Mouse (Mus musculus) CH12.LX (cell line): ENCODE measurements around the gene Abca1. TPM values are rescaled to one million over a fixed set of nuclear protein-coding genes. Genes with fewer than 3 reads are reported as not detected.

Experiments used
- DNase-seq: peaks from one replicate; pipeline ENCODE4 v3.0.0-alpha.2; 2013; ENCODE audit errors: extremely low read depth
- H3K27ac ChIP-seq: 2 replicates; pipeline ENCODE4 v1.5.1; 2012; ENCODE audit warnings: low read depth, mild to moderate bottlenecking, control low read depth, moderate library complexity; ENCODE audit not compliant: insufficient read depth
- H3K27me3 ChIP-seq: replicated peaks from 2 replicates; pipeline ENCODE3; 2012; ENCODE audit warnings: inconsistent platforms
- H3K36me3 ChIP-seq, 2 experiments: replicated peaks in 1 of 2; 2 replicates each; pipeline versions ENCODE3 to v1.6.1; 2012; ENCODE audit warnings: inconsistent platforms in 1 of 2, low read length in 1 of 2, mild to moderate bottlenecking in 1 of 2, mixed read lengths in 1 of 2, moderate library complexity in 1 of 2; ENCODE audit not compliant: control insufficient read depth in 1 of 2, insufficient read depth in 1 of 2
- H3K4me1 ChIP-seq, 2 experiments: 2 replicates each; pipeline ENCODE4 v1.6.1; 2012; ENCODE audit warnings: inconsistent platforms in 1 of 2, moderate library complexity in 1 of 2; ENCODE audit not compliant: insufficient read depth in 2 of 2, control insufficient read depth in 1 of 2
- H3K4me2 ChIP-seq: 2 replicates; pipeline ENCODE4 v1.6.1; 2012; ENCODE audit warnings: low read depth, mild to moderate bottlenecking, control low read depth; ENCODE audit not compliant: poor library complexity, insufficient read depth, severe bottlenecking
- H3K4me3 ChIP-seq, 3 experiments: fragments of 150-350 bp in 1 of 3; sonication (generic) in 1 of 3; replicated peaks in 1 of 3; 2 replicates each; pipeline versions ENCODE3 to v1.5.1; 2011 to 2012; ENCODE audit warnings: low read depth in 2 of 3, low read length in 2 of 3, mild to moderate bottlenecking in 2 of 3, moderate library complexity in 2 of 3, control low read depth in 1 of 3, improper control_type of control experiment in 1 of 3, inconsistent platforms in 1 of 3, mixed read lengths in 1 of 3; ENCODE audit not compliant: poor library complexity in 1 of 3
- H3K79me2 ChIP-seq: replicated peaks from 2 replicates; pipeline ENCODE4 v1.6.1; 2012; ENCODE audit warnings: mild to moderate bottlenecking, moderate library complexity; ENCODE audit not compliant: control insufficient read depth, poor library complexity, insufficient read depth, severe bottlenecking; ENCODE audit errors: extremely low read depth
- H3K9ac ChIP-seq: 2 replicates; pipeline ENCODE4 v1.6.1; 2012; ENCODE audit warnings: low read depth, mild to moderate bottlenecking, control low read depth, moderate library complexity; ENCODE audit not compliant: insufficient read depth
- H3K9me3 ChIP-seq: replicated peaks from 2 replicates; pipeline ENCODE3; 2012; ENCODE audit warnings: low read length, inconsistent platforms, mixed read lengths
- CHD1 ChIP-seq: IDR thresholded peaks from 2 replicates; pipeline ENCODE4 v1.6.1; 2012; ENCODE audit warnings: low read depth, low read length, improper control_type of control experiment, inconsistent platforms
- CTCF ChIP-seq, 2 experiments: IDR thresholded peaks in 1 of 2; conservative IDR thresholded peaks in 1 of 2; 2 replicates each; pipeline ENCODE4 v1.5.1; 2011 to 2012; ENCODE audit warnings: low read depth in 2 of 2, low read length in 2 of 2, improper control_type of control experiment in 1 of 2, inconsistent platforms in 1 of 2, mild to moderate bottlenecking in 1 of 2, moderate library complexity in 1 of 2
- E2F4 ChIP-seq: IDR thresholded peaks from 2 replicates; pipeline ENCODE4 v1.6.1; 2011; ENCODE audit warnings: low read depth, low read length, improper control_type of control experiment; ENCODE audit not compliant: insufficient replicate concordance
- ETS1 ChIP-seq: conservative IDR thresholded peaks from 2 replicates; pipeline ENCODE4 v1.6.1; 2012; ENCODE audit warnings: low read depth, mild to moderate bottlenecking, inconsistent platforms, low read length, improper control_type of control experiment, moderate library complexity
- HCFC1 ChIP-seq: IDR thresholded peaks from 2 replicates; pipeline ENCODE4 v1.6.1; 2012; ENCODE audit warnings: low read depth, mild to moderate bottlenecking, inconsistent platforms, low read length, improper control_type of control experiment
- IRF4 ChIP-seq: IDR thresholded peaks from 2 replicates; pipeline ENCODE4 v1.6.1; 2014; ENCODE audit warnings: low read depth, mild to moderate bottlenecking, inconsistent platforms, low read length, improper control_type of control experiment
- JUND ChIP-seq: conservative IDR thresholded peaks from 2 replicates; pipeline ENCODE4 v1.6.1; 2011; ENCODE audit warnings: low read depth, low read length, improper control_type of control experiment
- KAT2A ChIP-seq: IDR thresholded peaks from 2 replicates; pipeline ENCODE4 v1.6.1; 2012; ENCODE audit warnings: low read length, improper control_type of control experiment, inconsistent platforms; ENCODE audit not compliant: insufficient replicate concordance
- MXI1 ChIP-seq: IDR thresholded peaks from 2 replicates; pipeline ENCODE4 v1.6.1; 2011; ENCODE audit warnings: mild to moderate bottlenecking, low read depth, low read length, improper control_type of control experiment
- MYC ChIP-seq: IDR thresholded peaks from 2 replicates; pipeline ENCODE4 v1.6.1; 2011; ENCODE audit warnings: low read depth, mild to moderate bottlenecking, improper control_type of control experiment, low read length
- NRF1 ChIP-seq: IDR thresholded peaks from 2 replicates; pipeline ENCODE4 v1.6.1; 2014; ENCODE audit warnings: low read depth, mild to moderate bottlenecking, inconsistent platforms, low read length, improper control_type of control experiment, moderate library complexity
- PAX5 ChIP-seq: IDR thresholded peaks from 2 replicates; pipeline ENCODE4 v1.6.1; 2012; ENCODE audit warnings: low read length, inconsistent platforms, mixed read lengths
- POLR2AphosphoS2 ChIP-seq: IDR thresholded peaks from 2 replicates; pipeline ENCODE4 v1.6.1; 2011; ENCODE audit warnings: low read depth, low read length, improper control_type of control experiment
- RCOR1 ChIP-seq: conservative IDR thresholded peaks from 2 replicates; pipeline ENCODE4 v1.6.1; 2012; ENCODE audit warnings: low read depth, mild to moderate bottlenecking, inconsistent platforms, low read length, improper control_type of control experiment
- TBP ChIP-seq: conservative IDR thresholded peaks from 2 replicates; pipeline ENCODE4 v1.6.1; 2011; ENCODE audit warnings: low read depth, low read length, improper control_type of control experiment
- TCF12 ChIP-seq: IDR thresholded peaks from 2 replicates; pipeline ENCODE4 v1.6.1; 2014; ENCODE audit warnings: low read depth, mild to moderate bottlenecking, inconsistent platforms, low read length, improper control_type of control experiment
- UBTF ChIP-seq: IDR thresholded peaks from 2 replicates; pipeline ENCODE4 v1.6.1; 2012; ENCODE audit warnings: low read depth, mild to moderate bottlenecking, inconsistent platforms, low read length, improper control_type of control experiment, moderate library complexity
- USF1 ChIP-seq: IDR thresholded peaks from 2 replicates; pipeline ENCODE4 v1.6.1; 2014; ENCODE audit warnings: low read depth, mild to moderate bottlenecking, inconsistent platforms, low read length, improper control_type of control experiment
- ZC3H11A ChIP-seq: IDR thresholded peaks from 2 replicates; pipeline ENCODE4 v1.6.1; 2012; ENCODE audit warnings: low read depth, mild to moderate bottlenecking, inconsistent platforms, low read length, improper control_type of control experiment
- ZKSCAN1 ChIP-seq: IDR thresholded peaks from 2 replicates; pipeline ENCODE4 v1.6.1; 2012; ENCODE audit warnings: low read depth, inconsistent platforms, low read length, improper control_type of control experiment, borderline replicate concordance
- ZMIZ1 ChIP-seq: IDR thresholded peaks from 2 replicates; pipeline ENCODE4 v1.6.1; 2012; ENCODE audit warnings: low read depth, mild to moderate bottlenecking, inconsistent platforms, low read length, improper control_type of control experiment
- ZNF384 ChIP-seq: IDR thresholded peaks from 2 replicates; pipeline ENCODE4 v1.6.1; 2012; ENCODE audit warnings: low read depth, low read length, improper control_type of control experiment, inconsistent platforms
- dilution Hi-C: fragments of 300-500 bp; cut with MboI; formaldehyde crosslinking; loops from 2 replicates; pipeline ENCODE4 v1.14.3; 2020; ENCODE audit warnings: low sequenced_read_pairs; ENCODE audit not compliant: extremely low pct_unique_long_range_greater_than_20kb, extremely low pct_ligation_motif_present
- in situ Hi-C: fragments of 300-500 bp; cut with MboI; formaldehyde crosslinking; loops from 3 replicates; pipeline ENCODE4 v1.14.3; 2019; ENCODE audit warnings: low sequenced_read_pairs, low pct_ligation_motif_present, low pct_unique_long_range_greater_than_20kb, mixed read lengths
- polyA plus RNA-seq: library from polyadenylated mRNA; unstranded; fragments of >175 nt; gene quantifications from 2 replicates; pipeline ENCODE4 v1.2.1, GENCODE M21; 2012; ENCODE audit warnings: low read depth; ENCODE audit not compliant: insufficient read length
- total RNA-seq, 2 experiments: library from RNA; depleted of rRNA; stranded (reverse); fragments of 300-350 nt in 1 of 2; fragments of >200 nt in 1 of 2; gene quantifications; 2 replicates each; pipeline ENCODE4 v1.2.3; 2012 to 2014

Abca1 gene
- total and polyA plus RNA-seq, 3 experiments, result 0.13 to 0.46 (median 0.35) TPM

DNA sequence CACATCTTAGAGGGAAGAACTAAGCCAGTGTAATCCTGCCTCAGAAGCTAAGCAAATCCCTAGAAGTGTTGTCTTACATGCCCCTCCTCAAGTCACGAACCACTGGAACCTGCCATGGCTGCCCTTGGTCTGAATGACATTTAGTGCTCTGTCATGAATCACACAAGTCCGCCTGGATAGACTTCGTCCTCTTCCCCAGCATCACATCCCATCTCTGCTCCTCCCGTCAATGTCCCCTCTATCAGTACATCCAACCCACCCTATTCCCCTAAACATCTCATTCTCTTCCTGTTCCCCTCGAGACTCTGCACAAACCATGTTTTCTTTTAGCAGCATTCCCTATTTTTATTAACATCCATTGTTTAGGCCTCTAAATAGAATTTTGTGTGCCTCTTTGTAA, 58.4 kb downstream of the Abca1 start:
- dilution Hi-C loops (no loop called here), in situ Hi-C loops (loop anchor here (25.0 kb wide), 1 partner anchor 486 kb away; no protein-coding TSS in a partner anchor)

GRCm38 (mm10) chr4:53100492-53100891, 59.2 kb downstream of the Abca1 start:
- no peaks in the 10 kb centered on the region for H3K9me3 ChIP-seq
- in situ Hi-C loops, result loop anchor here (25.0 kb wide), 1 partner anchor 487 kb away; no protein-coding TSS in a partner anchor
- no peak overlapping the region for H3K9ac ChIP-seq
- H3K4me1 ChIP-seq, result no peaks in the 10 kb centered on the region
- dilution Hi-C loops, result no loop called here
- DNase-seq, result no peak
- H3K27me3 ChIP-seq, result no peaks in the 10 kb centered on the region
- no peak overlapping the region for H3K4me2 ChIP-seq
- H3K36me3 ChIP-seq, result no peaks in the 10 kb centered on the region
- H3K79me2 ChIP-seq, result no peaks in the 10 kb centered on the region
- no peak overlapping the region for H3K27ac ChIP-seq
- no peak for TF ChIP-seq IRF4
- no peak for TF ChIP-seq ZC3H11A
- TF ChIP-seq RCOR1, result no peak
- no peak for TF ChIP-seq ZKSCAN1
- no peak for TF ChIP-seq MXI1
- no peak for TF ChIP-seq HCFC1
- TF ChIP-seq KAT2A, result no peak
- no peak for TF ChIP-seq ETS1
- TF ChIP-seq UBTF, result no peak
- TF ChIP-seq TCF12, result no peak
- no peak for TF ChIP-seq TBP
- no peak for TF ChIP-seq USF1
- TF ChIP-seq PAX5, result no peak
- TF ChIP-seq CHD1, result no peak
- TF ChIP-seq JUND, result no peak
- TF ChIP-seq MYC, result no peak
- no peak for TF ChIP-seq ZMIZ1
- no peak for TF ChIP-seq ZNF384
- TF ChIP-seq, all 38 proteins: peak for 0
- H3K4me3 ChIP-seq, result no peak overlapping the region

More for the DNA sequence above, 58.4 kb downstream of the Abca1 start:
- no peak overlapping the region for H3K4me3 ChIP-seq
- no peaks in the 10 kb centered on the region for H3K27me3 ChIP-seq
- no peak overlapping the region for H3K9ac ChIP-seq
- H3K27ac ChIP-seq, result no peak overlapping the region
- no peak for DNase-seq
- TF ChIP-seq CTCF (conservative IDR thresholded peaks at IDR 0.05 in 1 of 2, IDR thresholded peaks at IDR 0.05 in 1 of 2; ENCODE audit: low read depth in 2 of 2, low read length in 2 of 2) (no peak), TCF12 (no peak), UBTF (no peak), NRF1 (no peak), HCFC1 (no peak), POLR2AphosphoS2 (no peak), KAT2A (no peak), RCOR1 (no peak), ZMIZ1 (no peak), MXI1 (no peak), E2F4 (no peak)
- H3K79me2 ChIP-seq, result no peaks in the 10 kb centered on the region
- no peaks in the 10 kb centered on the region for H3K4me1 ChIP-seq
- no peaks in the 10 kb centered on the region for H3K36me3 ChIP-seq
- H3K9me3 ChIP-seq, result no peaks in the 10 kb centered on the region
- H3K4me2 ChIP-seq, result no peak overlapping the region
